Mouse (Mus musculus) forebrain, embryonic 14.5 days (tissue): ENCODE measurements around the gene Etl4. TPM values are rescaled to one million over a fixed set of nuclear protein-coding genes. Genes with fewer than 3 reads are reported as not detected.

Source experiments
- ATAC-seq: fragments of 200-750 bp; cut with Nextera tagmentation; 2 replicates; pipeline ENCODE4 v1.8.0; 2017; ENCODE audit warnings: mild to moderate bottlenecking, moderate library complexity
- DNase-seq: peaks from one replicate; pipeline ENCODE4 v3.0.0-alpha.2; 2015; ENCODE audit warnings: low spot score
- H3K27ac ChIP-seq: fragments of 300-500 bp; sonication (generic); 2 replicates; pipeline ENCODE4 v1.5.1; 2014; ENCODE audit warnings: low read depth, mild to moderate bottlenecking, control low read depth, low read length, moderate library complexity
- H3K27me3 ChIP-seq: fragments of 300-500 bp; sonication (generic); replicated peaks from 2 replicates; pipeline ENCODE4 v1.6.1; 2014; ENCODE audit warnings: low read length, control low read depth, mixed read lengths; ENCODE audit not compliant: control insufficient read depth, insufficient read depth
- H3K36me3 ChIP-seq: fragments of 300-500 bp; sonication (generic); 2 replicates; pipeline ENCODE4 v1.6.1; 2014; ENCODE audit warnings: low read length, control low read depth; ENCODE audit not compliant: control insufficient read depth, insufficient read depth
- H3K4me1 ChIP-seq: fragments of 300-500 bp; sonication (generic); 2 replicates; pipeline ENCODE4 v1.6.1; 2014; ENCODE audit warnings: antibody characterized with exemption, low read length, control low read depth; ENCODE audit not compliant: control insufficient read depth, insufficient read depth
- H3K4me2 ChIP-seq: fragments of 300-500 bp; sonication (generic); 2 replicates; pipeline ENCODE4 v1.6.1; 2014; ENCODE audit warnings: mild to moderate bottlenecking, control low read depth, low read length
- H3K4me3 ChIP-seq: fragments of 300-500 bp; sonication (generic); 2 replicates; pipeline ENCODE4 v1.5.1; 2014; ENCODE audit warnings: low read depth, low read length, control low read depth
- H3K9ac ChIP-seq: fragments of 300-500 bp; sonication (generic); 2 replicates; pipeline ENCODE4 v1.6.1; 2014; ENCODE audit warnings: mild to moderate bottlenecking, low read length, control low read depth, moderate library complexity
- H3K9me3 ChIP-seq: fragments of 300-500 bp; sonication (generic); replicated peaks from 2 replicates; pipeline ENCODE4 v1.6.1; 2016; ENCODE audit warnings: low read length, control low read depth, mixed read lengths; ENCODE audit not compliant: control insufficient read depth
- WGBS: fragments of 180-500 bp; shearing (Covaris S2); extraction: QIAGEN DNeasy Blood & Tissue Kit; methylation state at CpG from one replicate; pipeline ENCODE4 v1.1.7; 2014; 5-methylcytosine and 5-hydroxymethylcytosine counted together
- polyA plus RNA-seq: library from polyadenylated mRNA; unstranded; fragments of >200 nt; fragmentation: Nextera tagmentation; extraction: Ambion mirVana; gene quantifications from 2 replicates; pipeline ENCODE4 v1.2.1, GENCODE M21; 2014

Etl4 gene
- polyA plus RNA-seq, 1 experiment from 2014 or later = 14.7 TPM

- H3K27ac ChIP-seq = no peak overlapping the region
- no peaks in the 10 kb centered on the region for H3K27me3 ChIP-seq
- H3K4me3 ChIP-seq = no peak overlapping the region
- H3K4me1 ChIP-seq = no peaks in the 10 kb centered on the region
- ATAC-seq (no peak), DNase-seq (no peak)
- 75% methylated on average over 4 of the region's 4 CpGs for WGBS
- no peaks in the 10 kb centered on the region for H3K9me3 ChIP-seq
- H3K9ac ChIP-seq = no peak overlapping the region
- H3K4me2 ChIP-seq = no peak overlapping the region
- H3K36me3 ChIP-seq = no peaks in the 10 kb centered on the region
Observed at GRCm38 (mm10) chr2:20231371-20231770, 321.8 kb downstream of the Etl4 start.

GRCm38 (mm10) chr2:20248043-20248664 lies 338.6 kb downstream of the Etl4 start:
- Histone ChIP-seq H3K4me2 (no peak overlapping the region), H3K4me1 (no peaks in the 10 kb centered on the region), H3K27ac (no peak overlapping the region), H3K27me3 (no peaks in the 10 kb centered on the region), H3K4me3 (no peak overlapping the region), H3K9ac (no peak overlapping the region), H3K36me3 (no peaks in the 10 kb centered on the region), H3K9me3 (no peaks in the 10 kb centered on the region)
- DNase-seq = peak; percentile 19
- ATAC-seq = peak; percentile 50; the same call in 1 of the 2 replicates
- WGBS = 57% methylated on average over 4 of the region's 4 CpGs

GRCm38 (mm10) chr2:20249403-20249802 lies 339.8 kb downstream of the Etl4 start:
- DNase-seq = peak; percentile 63
- no peak overlapping the region for H3K27ac ChIP-seq
- H3K4me1 ChIP-seq = no peaks in the 10 kb centered on the region
- no peak overlapping the region for H3K9ac ChIP-seq
- no peak overlapping the region for H3K4me3 ChIP-seq
- H3K36me3 ChIP-seq = no peaks in the 10 kb centered on the region
- WGBS = 61% methylated on average over 4 of the region's 4 CpGs
- H3K9me3 ChIP-seq = no peaks in the 10 kb centered on the region
- peak; percentile 60; the same call in 1 of the 2 replicates for ATAC-seq
- H3K27me3 ChIP-seq = no peaks in the 10 kb centered on the region
- no peak overlapping the region for H3K4me2 ChIP-seq

- no peak overlapping the region for H3K27ac ChIP-seq
- peak; percentile 79 for DNase-seq
- H3K9ac ChIP-seq = no peak overlapping the region
- H3K36me3 ChIP-seq = no peaks in the 10 kb centered on the region
- no peak overlapping the region for H3K4me3 ChIP-seq
- H3K9me3 ChIP-seq = no peaks in the 10 kb centered on the region
- H3K4me2 ChIP-seq = no peak overlapping the region
- no peaks in the 10 kb centered on the region for H3K27me3 ChIP-seq
- peak; percentile 37; the same call in 1 of the 2 replicates for ATAC-seq
- no peaks in the 10 kb centered on the region for H3K4me1 ChIP-seq
- 25% methylated on average over 2 of the region's 2 CpGs for WGBS
Observed at GRCm38 (mm10) chr2:20276124-20276523, 366.5 kb downstream of the Etl4 start.

GRCm38 (mm10) chr2:20281903-20282302 lies 372.3 kb downstream of the Etl4 start:
- DNase-seq (no peak), ATAC-seq (no peak)
- no peak overlapping the region for H3K4me3 ChIP-seq
- WGBS = 76% methylated on average over 2 of the region's 2 CpGs
- no peak overlapping the region for H3K27ac ChIP-seq
- no peak overlapping the region for H3K9ac ChIP-seq
- H3K36me3 ChIP-seq = no peaks in the 10 kb centered on the region
- no peaks in the 10 kb centered on the region for H3K4me1 ChIP-seq
- no peak overlapping the region for H3K4me2 ChIP-seq
- H3K9me3 ChIP-seq = no peaks in the 10 kb centered on the region
- no peaks in the 10 kb centered on the region for H3K27me3 ChIP-seq

- H3K27ac ChIP-seq = no peak overlapping the region
- no peak overlapping the region for H3K9ac ChIP-seq
- H3K4me2 ChIP-seq = no peak overlapping the region
- no peaks in the 10 kb centered on the region for H3K9me3 ChIP-seq
- DNase-seq (no peak), ATAC-seq (no peak)
- H3K4me3 ChIP-seq = no peak overlapping the region
- WGBS = 75% methylated on average over 2 of the region's 2 CpGs
- no peaks in the 10 kb centered on the region for H3K27me3 ChIP-seq
- H3K36me3 ChIP-seq = no peaks in the 10 kb centered on the region
- H3K4me1 ChIP-seq = no peaks in the 10 kb centered on the region
Observed at GRCm38 (mm10) chr2:20284425-20284824, 374.8 kb downstream of the Etl4 start.

GRCm38 (mm10) chr2:20290982-20291740 lies 381.6 kb downstream of the Etl4 start:
- no peaks in the 10 kb centered on the region for H3K36me3 ChIP-seq
- H3K4me1 ChIP-seq = no peaks in the 10 kb centered on the region
- ATAC-seq = no peak
- WGBS = 63% methylated on average over 4 of the region's 4 CpGs
- H3K9me3 ChIP-seq = no peaks in the 10 kb centered on the region
- no peaks in the 10 kb centered on the region for H3K27me3 ChIP-seq
- DNase-seq = no peak
- H3K9ac ChIP-seq = no peak overlapping the region
- H3K4me3 ChIP-seq = no peak overlapping the region
- H3K27ac ChIP-seq = no peak overlapping the region
- H3K4me2 ChIP-seq = no peak overlapping the region

GRCm38 (mm10) chr2:20291741-20292110 lies 382.1 kb downstream of the Etl4 start:
- ATAC-seq (no peak), DNase-seq (no peak)
- Histone ChIP-seq H3K27me3 (no peaks in the 10 kb centered on the region), H3K27ac (no peak overlapping the region), H3K4me3 (no peak overlapping the region), H3K4me1 (no peaks in the 10 kb centered on the region), H3K36me3 (no peaks in the 10 kb centered on the region), H3K4me2 (no peak overlapping the region), H3K9me3 (no peaks in the 10 kb centered on the region), H3K9ac (no peak overlapping the region)
- WGBS = 52% methylated on average over 2 of the region's 2 CpGs

- DNase-seq (peak; percentile 49), ATAC-seq (no peak; the same call in 1 of the 2 replicates)
- no peaks in the 10 kb centered on the region for H3K9me3 ChIP-seq
- no peak overlapping the region for H3K4me3 ChIP-seq
- H3K4me2 ChIP-seq = no peak overlapping the region
- H3K9ac ChIP-seq = no peak overlapping the region
- no peaks in the 10 kb centered on the region for H3K4me1 ChIP-seq
- H3K27ac ChIP-seq = no peak overlapping the region
- no peaks in the 10 kb centered on the region for H3K27me3 ChIP-seq
- no peaks in the 10 kb centered on the region for H3K36me3 ChIP-seq
- 85% methylated on average over 8 of the region's 8 CpGs for WGBS
Observed at GRCm38 (mm10) chr2:20293336-20293735, 383.8 kb downstream of the Etl4 start.
